Mouse (Mus musculus) heart, postnatal 0 days (tissue): Measurements from ENCODE around the gene Samm50.

Experiments
- CTCF ChIP-seq: IDR thresholded peaks from 2 replicates; pipeline ENCODE4 v1.5.1; 2016; ENCODE audit warnings: antibody characterized with exemption, control low read depth, low read depth
- EP300 ChIP-seq: IDR thresholded peaks from 2 replicates; pipeline ENCODE4 v1.6.1; 2016; ENCODE audit warnings: antibody characterized with exemption, low read depth

GRCm38 (mm10) chr15:84210461-84210860 is 18.4 kb downstream of the Samm50 start:
- no peak for TF ChIP-seq CTCF
- no peak for TF ChIP-seq EP300
